Mouse (Mus musculus): ENCODE data around the gene Ubtf. TPM values are rescaled to one million over a fixed set of nuclear protein-coding genes. Genes with fewer than 3 reads are reported as not detected.

The Ubtf gene
- 40.6 and 45.3 TPM in 2 replicates for polyA plus RNA-seq (2015; fragmentation: Nextera tagmentation; extraction: Ambion mirVana)

GRCm38 (mm10) chr11:102319410-102319792, at the start of gene Ubtf:
Gene Ubtf (minus strand): TSS chr11:102319742.

DNA sequence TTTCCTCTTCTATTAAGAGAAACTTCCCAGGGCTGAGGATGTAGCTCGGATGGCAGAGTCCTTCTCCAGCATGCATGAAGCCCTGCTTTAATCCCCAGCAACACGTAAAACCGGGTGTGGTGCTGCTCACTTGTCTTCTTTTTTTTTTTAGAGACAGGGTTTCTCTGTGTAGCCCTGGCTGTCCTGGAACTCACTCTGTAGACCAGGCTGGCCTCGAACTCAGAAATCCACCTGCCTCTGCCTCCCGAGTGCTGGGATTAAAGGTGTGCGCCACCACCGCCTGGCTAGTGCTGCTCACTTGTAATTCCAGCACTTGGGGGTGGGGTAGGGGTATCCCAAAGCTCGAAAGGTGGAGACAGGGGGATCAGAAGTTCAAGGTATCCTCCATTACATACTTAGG, 46.6 kb upstream of the Ubtf start, which contains the start of gene Slc4a1:
Gene Slc4a1 (minus strand): TSS at position 101 of the 400 bp plus-strand sequence.

DNA sequence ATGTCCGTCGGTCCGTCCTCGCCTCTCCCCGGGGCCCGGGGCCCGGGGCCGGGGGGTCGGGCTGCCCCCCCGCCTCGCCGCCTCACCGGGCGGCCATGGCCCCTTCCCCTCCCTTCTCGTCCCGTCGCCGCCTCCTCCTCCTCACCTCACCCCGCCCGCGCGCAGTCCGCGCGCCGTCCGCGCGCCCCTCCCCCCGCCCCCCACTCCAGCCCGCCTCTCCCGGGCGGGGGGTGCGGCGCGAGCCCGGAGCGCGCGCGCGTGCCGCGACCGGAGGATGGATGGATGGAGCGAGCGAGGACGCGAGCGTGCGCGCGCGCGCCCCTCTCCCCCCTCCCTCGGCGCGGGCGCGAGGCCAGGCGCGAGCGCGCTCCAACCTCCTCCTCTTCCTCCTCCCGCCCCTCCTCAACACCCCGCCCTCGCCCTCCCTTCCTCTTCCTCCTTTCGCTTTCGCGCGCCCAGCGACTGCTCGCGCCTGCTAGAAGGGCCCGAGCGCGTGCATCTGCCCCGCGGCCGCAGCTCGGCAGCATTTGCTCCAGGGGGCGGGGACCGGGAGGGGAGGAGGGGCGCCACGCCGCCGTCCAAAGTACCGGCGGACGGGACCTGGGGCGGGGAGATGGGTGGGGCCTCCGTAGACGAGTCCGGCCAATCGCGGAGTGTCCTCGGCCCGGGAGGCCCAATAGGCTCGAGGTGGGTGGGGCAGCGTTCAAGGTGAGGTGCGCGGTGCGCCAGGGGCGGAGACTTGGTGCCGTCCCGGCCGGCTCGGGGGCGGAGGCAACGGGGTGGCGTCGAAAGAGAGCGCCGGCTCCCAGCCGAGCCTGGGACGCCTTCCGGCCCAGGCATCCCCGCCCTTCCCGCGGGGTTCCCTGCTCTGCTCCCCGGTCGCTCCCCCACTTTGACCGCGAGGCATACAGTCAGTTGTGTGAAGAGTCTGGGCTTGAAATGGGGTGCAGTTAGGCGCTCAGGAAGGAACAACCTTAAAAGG, 22.8 kb downstream of the Ubtf start, which contains the start of gene Atxn7l3:
Gene Atxn7l3 (minus strand): TSS at position 141 of the 982 bp plus-strand sequence.

DNA sequence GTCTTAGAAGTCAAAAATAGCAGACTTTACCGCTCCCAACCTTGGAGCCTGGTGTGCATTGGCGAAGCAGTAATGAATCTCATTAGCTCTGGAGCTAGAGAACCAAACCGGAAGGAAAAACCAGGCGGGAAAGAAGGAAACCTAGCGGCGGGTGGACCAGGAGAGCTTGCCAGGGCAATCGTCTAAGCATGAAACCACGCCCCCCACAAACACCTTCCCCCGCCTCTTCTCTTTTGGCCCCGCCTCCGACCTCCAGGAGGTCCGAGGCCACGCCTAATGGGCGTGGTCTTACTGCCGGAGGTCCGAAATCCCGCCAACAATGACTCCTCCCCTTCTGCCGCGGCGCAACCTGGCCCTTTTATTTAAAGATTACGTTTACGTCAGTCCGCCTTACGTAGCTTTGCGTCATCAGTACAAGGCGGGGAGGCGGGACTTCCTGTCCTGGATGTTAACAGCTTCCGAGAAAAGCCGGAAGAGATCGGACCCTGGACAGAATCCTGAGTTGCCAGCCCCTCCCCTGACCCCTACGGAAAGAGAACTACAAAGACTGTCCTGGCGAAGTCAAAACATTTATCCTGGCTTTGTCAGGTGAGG, 34.9 kb downstream of the Ubtf start, which contains the start of gene Tmub2:
Gene Tmub2 (plus strand): TSS at position 431 of the 594 bp plus-strand sequence.

GRCm38 (mm10) chr11:102268520-102269244, 50.9 kb downstream of the Ubtf start, which contains the start of gene Asb16:
Gene Asb16 (plus strand): TSS chr11:102268743.

Other genes with a start within 250 kb of the Ubtf start
- gene Mpp2, start 231.2 kb downstream of the Ubtf start, polyA plus RNA-seq (2015; fragmentation: Nextera tagmentation; extraction: Ambion mirVana), result 0.85 and 0.99 TPM in 2 replicates
- not detected in 2 replicates for gene Ppy, start 218.4 kb downstream of the Ubtf start, polyA plus RNA-seq (2015; fragmentation: Nextera tagmentation; extraction: Ambion mirVana)
- not detected in 2 replicates for gene Pyy, start 211.9 kb downstream of the Ubtf start, polyA plus RNA-seq (2015; fragmentation: Nextera tagmentation; extraction: Ambion mirVana)
- gene Nags, start 174.2 kb downstream of the Ubtf start, polyA plus RNA-seq (2015; fragmentation: Nextera tagmentation; extraction: Ambion mirVana), result not detected in 2 replicates
- 17.9 and 19.3 TPM in 2 replicates for gene Tmem101, start 163.3 kb downstream of the Ubtf start, polyA plus RNA-seq (2015; fragmentation: Nextera tagmentation; extraction: Ambion mirVana)
- 91.9 and 96.3 TPM in 2 replicates for gene Lsm12, start 134.4 kb downstream of the Ubtf start, polyA plus RNA-seq (2015; fragmentation: Nextera tagmentation; extraction: Ambion mirVana)
- gene G6pc3, start 130.1 kb downstream of the Ubtf start, polyA plus RNA-seq (2015; fragmentation: Nextera tagmentation; extraction: Ambion mirVana), result 13.2 and 16.3 TPM in 2 replicates
- gene Hdac5, start 89.6 kb downstream of the Ubtf start, polyA plus RNA-seq (2015; fragmentation: Nextera tagmentation; extraction: Ambion mirVana), result 51.9 and 58.9 TPM in 2 replicates
- gene BC030867, start 70.9 kb downstream of the Ubtf start, polyA plus RNA-seq (2015; fragmentation: Nextera tagmentation; extraction: Ambion mirVana), result 1.8 and 2.6 TPM in 2 replicates
- 1.6 and 2.5 TPM in 2 replicates for gene Asb16, start 51.0 kb downstream of the Ubtf start, polyA plus RNA-seq (2015; fragmentation: Nextera tagmentation; extraction: Ambion mirVana)
- 26.3 and 27.0 TPM in 2 replicates for gene Tmub2, start 34.8 kb downstream of the Ubtf start, polyA plus RNA-seq (2015; fragmentation: Nextera tagmentation; extraction: Ambion mirVana)
- 5.4 and 6.3 TPM in 2 replicates for gene Atxn7l3, start 23.1 kb downstream of the Ubtf start, polyA plus RNA-seq (2015; fragmentation: Nextera tagmentation; extraction: Ambion mirVana)
- 1.1 TPM in 2 replicates for gene Slc4a1, start 46.5 kb upstream of the Ubtf start, polyA plus RNA-seq (2015; fragmentation: Nextera tagmentation; extraction: Ambion mirVana)
- 1.3 TPM in 2 replicates for gene Rundc3a, start 73.7 kb upstream of the Ubtf start, polyA plus RNA-seq (2015; fragmentation: Nextera tagmentation; extraction: Ambion mirVana)
- gene Slc25a39, start 88.2 kb upstream of the Ubtf start, polyA plus RNA-seq (2015; fragmentation: Nextera tagmentation; extraction: Ambion mirVana), result 102 and 117 TPM in 2 replicates
- 149 and 170 TPM in 2 replicates for gene Grn, start 110.6 kb upstream of the Ubtf start, polyA plus RNA-seq (2015; fragmentation: Nextera tagmentation; extraction: Ambion mirVana)
- 4.9 and 7.7 TPM in 2 replicates for gene Fam171a2, start 127.9 kb upstream of the Ubtf start, polyA plus RNA-seq (2015; fragmentation: Nextera tagmentation; extraction: Ambion mirVana)
- 7.5 and 8.0 TPM in 2 replicates for gene Itga2b, start 150.4 kb upstream of the Ubtf start, polyA plus RNA-seq (2015; fragmentation: Nextera tagmentation; extraction: Ambion mirVana)
- gene Gpatch8, start 236.7 kb upstream of the Ubtf start, polyA plus RNA-seq (2015; fragmentation: Nextera tagmentation; extraction: Ambion mirVana), result 28.1 and 28.8 TPM in 2 replicates

All from skeletal muscle tissue, postnatal 0 days (tissue).